Mouse (Mus musculus) spleen, postnatal 14 days (tissue): ENCODE results near the gene Slc35f1.

Experiments
- DNase-seq, 2 experiments: peaks; one replicate each; pipeline ENCODE4 v3.0.0; 2021 to 2022; ENCODE audit warnings: low spot score in 2 of 2

Slc35f1 gene

GRCm38 (mm10) chr10:52690334-52690991 is at the start of gene Slc35f1:
Gene Slc35f1, plus strand, starts transcription at chr10:52690533.
- no peak for DNase-seq

GRCm38 (mm10) chr10:52671234-52671633 is 19.1 kb upstream of the Slc35f1 start:
- no peak for DNase-seq

DNA sequence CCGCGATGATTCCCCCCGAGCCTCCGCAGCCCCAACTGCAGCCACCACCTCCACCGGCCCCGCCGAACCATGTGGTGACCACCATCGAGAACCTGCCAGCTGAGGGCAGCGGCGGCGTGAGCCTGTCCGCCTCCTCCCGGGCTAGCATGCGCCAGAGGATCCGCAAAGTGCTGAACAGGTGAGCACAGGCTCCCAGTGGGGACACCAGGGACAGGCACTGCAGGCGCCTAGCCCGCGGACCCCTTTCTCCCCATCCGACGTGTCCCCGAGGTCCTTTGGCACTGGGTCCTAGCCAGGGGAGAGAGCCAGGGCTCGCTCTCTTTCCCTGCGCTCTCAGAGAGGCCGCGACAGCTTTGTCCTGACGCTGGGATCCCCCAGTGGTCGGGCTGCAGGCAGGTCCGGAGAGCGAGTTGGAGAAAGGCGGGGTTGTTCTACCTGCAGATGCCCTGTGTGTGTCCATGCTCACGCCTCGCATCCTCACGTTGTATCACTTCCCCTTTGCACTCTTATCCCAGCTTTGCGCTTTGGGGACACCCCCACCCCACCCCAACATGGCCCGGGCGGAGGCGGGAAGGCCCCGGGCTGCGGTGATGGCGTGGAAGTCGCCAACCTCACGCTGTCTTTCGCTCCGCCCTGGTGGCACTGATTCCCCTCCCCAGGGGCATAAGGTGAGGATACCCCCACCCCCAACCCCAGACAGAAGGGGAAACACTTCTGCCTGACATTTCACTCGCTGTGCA is 829 bp downstream of the Slc35f1 start:
- no peak for DNase-seq

- no peak for DNase-seq
These were observed 13.4 kb downstream of the Slc35f1 start for GRCm38 (mm10) chr10:52703688-52704087.

- no peak for DNase-seq
These were observed 14.0 kb downstream of the Slc35f1 start for GRCm38 (mm10) chr10:52704101-52705051.

- no peak for DNase-seq
These were observed 19.1 kb downstream of the Slc35f1 start for GRCm38 (mm10) chr10:52709482-52709881.

DNA sequence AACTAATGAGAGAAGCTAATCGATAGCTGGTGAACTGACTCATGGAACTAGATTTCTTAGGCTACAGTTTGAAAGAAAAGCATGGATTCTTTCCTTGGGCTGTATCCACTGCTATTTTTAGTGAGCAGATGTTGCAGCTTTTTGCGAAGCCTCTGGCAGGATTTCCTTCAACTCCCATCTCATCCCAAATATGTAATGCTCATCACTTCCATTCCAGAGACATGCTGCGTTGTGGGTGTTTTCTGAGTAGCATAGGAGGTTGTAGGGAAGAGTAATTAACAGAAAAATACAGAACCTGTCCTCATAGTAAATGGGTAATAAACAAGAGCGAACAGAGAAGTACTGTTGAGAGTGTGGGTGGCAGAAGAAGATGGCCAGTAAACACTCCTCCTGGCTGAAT is 21.8 kb downstream of the Slc35f1 start:
- DNase-seq: no peak

DNA sequence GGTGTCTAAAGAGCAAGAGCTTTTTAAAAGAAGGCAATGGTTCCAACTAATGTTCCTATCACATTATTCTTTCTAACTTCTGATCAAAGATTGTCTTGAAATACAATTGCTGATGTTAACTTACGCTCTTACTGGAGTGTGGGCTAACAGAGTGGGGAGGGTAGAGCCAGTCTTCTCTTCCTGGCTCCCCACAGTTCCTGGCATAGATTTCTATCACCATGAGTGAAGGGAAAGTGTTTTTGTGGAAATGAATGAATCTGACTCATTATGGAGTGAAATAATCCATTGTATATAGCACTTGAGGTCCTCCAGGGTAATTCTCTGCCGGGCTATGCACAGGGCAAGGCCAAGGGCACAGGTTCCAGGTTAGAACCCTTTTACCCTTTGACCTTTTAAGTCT is 24.2 kb downstream of the Slc35f1 start:
- no peak for DNase-seq

DNA sequence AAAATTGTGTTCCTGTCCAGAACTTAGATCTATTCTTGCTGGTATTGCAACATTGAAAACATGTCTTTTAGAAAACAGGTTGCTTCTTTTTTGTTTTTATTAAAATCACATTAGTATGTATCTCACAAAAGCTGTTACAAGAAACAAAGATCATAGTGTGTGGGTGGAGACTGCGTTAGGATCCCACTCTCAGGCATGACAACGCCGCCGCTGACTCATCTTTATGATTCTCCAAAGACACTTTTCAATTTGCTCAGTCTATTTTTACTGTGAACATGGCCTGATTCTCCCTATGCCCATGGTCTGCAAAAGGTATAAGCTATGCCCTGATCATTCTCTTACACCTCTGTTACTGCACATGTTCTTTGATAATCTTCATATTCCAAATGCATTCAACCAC is 24.8 kb downstream of the Slc35f1 start:
- no peak for DNase-seq

DNA sequence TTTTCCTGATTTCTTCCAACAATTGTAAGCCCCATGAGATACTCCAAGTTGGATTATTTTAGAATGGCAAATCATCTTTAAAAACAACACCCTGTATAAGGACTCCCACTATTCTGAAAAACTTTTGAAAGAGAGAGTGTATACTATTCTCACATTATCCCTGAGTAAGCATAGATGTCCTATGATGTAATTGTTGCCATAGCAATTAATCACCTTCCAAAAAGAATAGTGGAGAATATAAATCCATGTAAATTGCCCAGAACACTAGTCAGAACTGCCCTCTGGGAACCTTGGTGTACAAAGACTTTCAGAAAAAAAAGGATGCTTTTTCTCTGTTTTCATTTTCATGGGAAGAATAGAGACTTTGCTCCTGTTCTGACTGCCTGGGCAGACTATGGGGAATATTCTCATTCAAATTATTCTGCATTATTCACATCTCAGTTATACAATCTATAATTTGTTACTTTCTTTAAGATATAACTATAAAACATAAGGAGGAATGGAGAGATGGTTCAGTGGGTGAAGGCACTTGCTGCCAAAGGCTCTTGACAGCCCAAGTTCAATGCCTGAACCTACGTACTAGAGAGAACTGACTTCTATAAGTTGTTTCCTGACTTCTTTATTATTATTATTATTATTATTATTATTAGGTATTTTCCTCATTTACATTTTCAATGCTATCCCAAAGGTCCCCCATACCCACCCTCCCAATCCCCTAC is 28.0 kb downstream of the Slc35f1 start:
- no peak for DNase-seq

DNA sequence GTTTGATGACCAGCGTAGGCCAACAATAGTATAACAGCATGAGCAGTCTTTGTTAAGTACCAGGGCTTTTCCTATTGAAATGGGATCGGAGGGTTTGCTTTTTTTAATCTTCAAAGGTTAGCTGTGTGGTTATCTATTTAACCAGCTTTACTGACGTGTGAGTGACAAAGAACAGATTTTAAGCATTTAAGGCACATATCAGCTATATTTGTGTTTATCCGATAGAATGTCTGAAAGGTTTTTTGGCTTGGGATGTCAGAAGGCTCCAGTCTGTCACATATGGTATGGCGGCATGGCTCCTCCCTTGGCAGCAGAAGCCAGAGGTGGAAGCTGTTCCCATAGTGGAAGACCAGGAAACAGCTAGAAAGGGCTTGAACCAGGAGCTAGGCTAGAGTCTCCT is 36.3 kb downstream of the Slc35f1 start:
- DNase-seq: no peak

- no peak for DNase-seq
These were observed 52.5 kb downstream of the Slc35f1 start for GRCm38 (mm10) chr10:52742671-52743379.

GRCm38 (mm10) chr10:52743831-52744230 is 53.5 kb downstream of the Slc35f1 start:
- no peak for DNase-seq

DNA sequence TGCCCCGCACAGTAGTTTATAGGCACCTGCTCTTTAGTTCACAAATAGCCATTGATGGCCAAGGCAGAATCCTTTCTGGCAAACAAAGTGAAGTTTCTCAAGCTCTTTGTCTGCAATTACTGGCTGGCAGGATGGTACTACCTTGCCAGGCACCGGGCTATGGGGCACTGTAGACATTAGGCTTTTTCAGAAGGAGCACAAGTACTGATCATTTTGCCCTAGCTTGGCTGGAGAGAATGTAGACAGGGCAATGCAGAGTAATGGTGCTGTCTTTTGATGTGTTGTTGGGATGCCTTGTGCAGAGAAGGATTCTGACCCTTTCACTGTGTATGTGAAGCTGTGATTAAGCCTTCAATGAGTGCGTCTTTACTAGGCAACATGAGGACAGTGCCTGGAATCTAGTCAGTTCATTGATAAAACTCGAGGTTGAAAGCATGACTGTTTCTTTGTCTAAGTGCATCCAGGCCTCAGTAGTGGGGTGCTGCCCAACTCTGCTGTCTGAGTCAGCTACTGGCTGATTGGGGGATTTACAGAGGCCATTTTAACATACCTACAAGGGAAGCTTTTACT is 57.8 kb downstream of the Slc35f1 start:
- no peak for DNase-seq

DNA sequence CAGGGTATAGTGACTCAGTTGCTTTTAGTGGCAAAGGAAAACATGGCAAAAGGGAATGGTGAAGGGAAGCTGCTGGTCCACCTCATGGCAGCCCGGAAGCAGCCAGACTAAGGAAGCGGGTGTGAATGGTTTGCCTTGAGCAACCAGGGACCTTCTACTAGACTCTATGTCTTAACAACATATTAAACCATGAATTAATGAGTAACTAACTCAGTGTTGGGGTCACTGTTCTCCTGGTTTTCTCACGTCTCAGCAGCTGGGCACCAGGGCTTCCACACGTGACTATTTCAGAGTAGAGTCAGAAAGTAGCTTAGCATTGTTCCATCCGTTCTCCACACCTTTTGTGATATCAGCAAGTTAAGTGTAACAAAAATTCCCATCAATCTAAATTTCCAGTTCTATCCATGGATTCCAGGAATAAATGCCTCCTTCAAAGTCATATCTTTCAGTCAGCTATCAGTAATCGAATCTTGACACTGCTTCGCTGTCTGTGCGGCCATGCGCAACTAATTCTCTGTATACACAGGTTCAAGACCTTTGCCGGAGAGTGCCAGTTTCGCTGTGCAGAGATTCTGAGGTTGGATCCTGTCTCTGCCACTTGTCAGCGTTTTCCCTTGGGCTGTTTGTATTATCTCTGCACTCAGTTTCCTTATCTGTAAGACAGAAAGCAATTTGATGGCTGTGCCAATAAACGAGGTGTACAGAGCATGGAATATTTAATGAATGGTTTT is 65.8 kb downstream of the Slc35f1 start:
- DNase-seq: no peak

GRCm38 (mm10) chr10:52757496-52758260 is 67.3 kb downstream of the Slc35f1 start:
- no peak for DNase-seq

GRCm38 (mm10) chr10:52758589-52758988 is 68.3 kb downstream of the Slc35f1 start:
- DNase-seq: no peak

GRCm38 (mm10) chr10:52760527-52760926 is 70.2 kb downstream of the Slc35f1 start:
- DNase-seq: no peak

DNA sequence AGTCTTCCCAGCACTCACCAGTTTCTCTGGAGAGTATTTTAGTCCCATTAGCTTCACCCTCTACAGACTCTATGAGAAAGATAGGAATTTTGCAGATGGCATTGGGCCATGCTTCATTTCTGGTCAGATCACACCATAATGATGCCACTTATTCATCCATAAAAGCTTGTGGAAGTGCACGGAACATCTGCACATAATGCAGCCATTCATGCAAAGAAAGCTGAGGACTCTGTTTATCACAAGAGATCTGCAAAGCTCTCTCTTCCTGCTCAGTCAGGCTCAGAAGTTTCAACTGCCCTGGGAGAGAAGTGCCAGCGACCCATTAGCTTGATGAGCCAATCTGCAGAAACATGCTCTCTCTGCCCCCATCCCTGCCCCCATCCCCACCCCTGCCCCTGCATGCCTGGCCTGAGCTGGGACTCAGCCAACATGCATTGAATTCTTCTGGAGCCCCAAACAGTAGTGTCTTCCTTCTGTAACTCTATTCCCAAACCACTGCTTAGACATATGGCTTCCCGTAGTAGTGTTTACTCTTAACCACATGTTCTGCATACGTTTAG is 89.7 kb downstream of the Slc35f1 start:
- no peak for DNase-seq
